Mouse (Mus musculus) cerebellum, adult 2 months (tissue): ENCODE measurements around the gene Crat.
"Not testable (repeated sequence)": the region's sequence is repeated elsewhere in the genome, so short reads cannot be mapped to it uniquely, and the experiment has no call there.

ENCODE experiments used
- CTCF ChIP-seq: fragments of 200-500 bp; IDR thresholded peaks from 2 replicates; pipeline ENCODE4 v1.5.1; 2011; ENCODE audit warnings: low read depth, mild to moderate bottlenecking, control low read depth, low read length, moderate library complexity, borderline replicate concordance; ENCODE audit not compliant: insufficient read depth
- POLR2A ChIP-seq: fragments of 200-500 bp; IDR thresholded peaks from 2 replicates; pipeline ENCODE4 v1.6.1; 2011; ENCODE audit warnings: low read length, control low read depth, borderline replicate concordance; ENCODE audit not compliant: insufficient read depth

DNA sequence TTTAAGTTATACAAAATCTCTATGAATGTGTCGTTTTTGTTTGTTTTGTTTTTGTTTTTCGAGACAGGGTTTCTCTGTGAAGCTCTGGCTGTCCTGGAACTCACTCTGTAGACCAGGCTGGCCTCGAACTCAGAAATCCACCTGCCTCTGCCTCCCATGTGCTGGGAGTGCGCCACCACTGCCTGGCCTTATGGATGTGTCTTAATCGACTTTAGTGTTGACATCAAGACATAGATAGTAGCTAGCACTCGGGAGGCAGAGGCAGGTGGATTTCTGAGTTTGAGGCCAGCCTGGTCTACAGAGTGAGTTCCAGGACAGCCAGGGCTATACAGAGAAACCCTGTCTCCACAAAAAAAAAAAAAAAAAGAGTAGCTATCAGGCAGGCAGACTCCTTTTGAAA is 1.5 kb upstream of the Crat start:
- not testable (repeated sequence) for TF ChIP-seq CTCF, POLR2A
